8 mouse cellular contexts compared by ENCODE assay signal in the genomic region with DNA sequence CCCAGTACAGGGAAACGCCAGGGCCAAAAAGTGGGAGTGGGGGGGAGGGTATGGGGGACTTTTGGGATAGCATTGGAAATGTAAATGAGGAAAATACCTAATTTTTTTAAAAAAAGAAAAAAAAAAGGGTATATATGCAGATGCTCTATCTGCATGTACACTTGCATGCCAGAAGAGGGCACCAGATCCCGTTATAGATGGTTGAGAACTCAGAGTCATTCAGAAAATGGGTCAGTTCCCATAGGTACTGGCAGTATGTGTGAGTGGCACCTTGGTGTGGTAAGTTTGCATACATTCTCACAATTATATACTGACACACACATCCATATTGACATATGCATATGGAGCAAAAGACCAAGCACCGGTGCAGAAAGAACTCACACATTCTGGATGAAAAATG. TPM values are rescaled to one million over a fixed set of nuclear protein-coding genes. Genes with fewer than 3 reads are reported as not detected.
DNase-seq lines count a peak whose midpoint lies in the region; ATAC-seq and TF ChIP-seq lines count a peak whose summit lies in the region.
"Not testable (repeated sequence)": the region's sequence is repeated elsewhere in the genome, so short reads cannot be mapped to it uniquely, and the experiment has no call there.

No protein-coding gene starts in this region.

- H3K36me3 ChIP-seq in MEL (ENCODE audit: control insufficient read depth in 1 of 2, insufficient read depth in 2 of 2, low read length in 2 of 2) = peaks cover 0 to 11% of the 10 kb centered on the region in 2 experiments; a peak in 2 of 4 replicates
- not testable (repeated sequence) for H3K36me3 ChIP-seq in lung, embryonic 14.5 days (ENCODE audit: insufficient read depth)

- TF ChIP-seq RAD21 in MEL (IDR thresholded peaks at IDR 0.05; ENCODE audit: low read depth, low read length) = peak; percentile 81

- not testable (repeated sequence) for H3K79me2 ChIP-seq in MEL (ENCODE audit: control insufficient read depth, insufficient read depth, low read length, poor library complexity)

- TF ChIP-seq POLR2A in MEL (IDR thresholded peaks at IDR 0.05; ENCODE audit: control insufficient read depth in 1 of 2, insufficient read depth in 1 of 2, low read depth in 1 of 2, low read length in 2 of 2, poor library complexity in 1 of 2); brain, embryonic 14.5 days (IDR thresholded peaks at IDR 0.05; ENCODE audit: borderline replicate concordance, extremely low read depth, insufficient read depth, insufficient read length, poor library complexity, severe bottlenecking): not testable (repeated sequence)

- intact Hi-C loops in heart, postnatal 10 days (cut with DNase I) = not testable (repeated sequence)

- TF ChIP-seq EP300 in MEL (IDR thresholded peaks at IDR 0.05; ENCODE audit: low read depth in 1 of 2, low read length in 2 of 2) = not testable (repeated sequence)

- not testable (repeated sequence) for H3K9ac ChIP-seq in MEL (ENCODE audit: control insufficient read depth, low read depth, low read length, poor library complexity, severe bottlenecking); lung, embryonic 14.5 days

- H3K4me2 ChIP-seq in lung, embryonic 14.5 days = not testable (repeated sequence)

- H3K27me3 ChIP-seq in MEL (ENCODE audit: control insufficient read depth in 1 of 2, insufficient read depth in 2 of 2, low read length in 2 of 2); lung, embryonic 14.5 days (ENCODE audit: insufficient read depth, low read length): not testable (repeated sequence)

- not testable (repeated sequence) for H3K27ac ChIP-seq in MEL (ENCODE audit: control insufficient read depth, low read depth, low read length); lung, embryonic 14.5 days (ENCODE audit: low read depth)

- WGBS in lung, embryonic 14.5 days = 33% methylated on average over 3 of the region's 3 CpGs

- peak; percentile 75 for DNase-seq in MEL (ENCODE audit: low read depth, low spot score)
- DNase-seq in brain, embryonic 14.5 days (ENCODE audit: low read depth) = peak; percentile 72
- DNase-seq in embryo, embryonic 10.5 days (ENCODE audit: low spot score) = peak; percentile 64
- DNase-seq in heart, postnatal 10 days = peak; percentile 52 to 70
- DNase-seq in kidney, postnatal 4 days = peak; percentile 47 to 66
- DNase-seq in lung, embryonic 14.5 days = peak; percentile 72
- peak; percentile 36 for DNase-seq in retina, postnatal 7 days (ENCODE audit: low read depth, low spot score)
- DNase-seq in urinary bladder, postnatal 14 days (ENCODE audit: low spot score) = peak; percentile 31

- TF ChIP-seq CTCF in MEL (IDR thresholded peaks at IDR 0.05 in 2 of 3, conservative IDR thresholded peaks at IDR 0.05 in 1 of 3; ENCODE audit: control insufficient read depth in 1 of 3, insufficient read depth in 1 of 3, low read depth in 2 of 3, low read length in 3 of 3, poor library complexity in 1 of 3, severe bottlenecking in 1 of 3) = peak; percentile 46 to 77 (median 70)
- peak; percentile 56; the same call in 1 of the 2 replicates for TF ChIP-seq CTCF in brain, embryonic 14.5 days (IDR thresholded peaks at IDR 0.05; ENCODE audit: borderline replicate concordance, extremely low read depth, insufficient read depth, insufficient read length)
- peak; percentile 77 for TF ChIP-seq CTCF in lung, embryonic 14.5 days (IDR thresholded peaks at IDR 0.05; ENCODE audit: low read depth)

- H3K4me1 ChIP-seq in MEL (ENCODE audit: control insufficient read depth in 1 of 2, insufficient read depth in 2 of 2, low read length in 2 of 2) = peaks cover 2 to 11% of the 10 kb centered on the region in 2 experiments; a peak in 3 of 4 replicates
- H3K4me1 ChIP-seq in lung, embryonic 14.5 days (ENCODE audit: insufficient read depth) = not testable (repeated sequence)

- not testable (repeated sequence) for H3K4me3 ChIP-seq in MEL (ENCODE audit: control insufficient read depth in 1 of 2, insufficient read depth in 1 of 2, low read depth in 2 of 2, low read length in 2 of 2); lung, embryonic 14.5 days (ENCODE audit: low read depth, low read length)

- ATAC-seq in lung, embryonic 14.5 days (ENCODE audit: insufficient read depth) = not testable (repeated sequence)

- H3K9me3 ChIP-seq in MEL (replicated peaks; ENCODE audit: insufficient read depth, low read length); lung, embryonic 14.5 days (ENCODE audit: low read depth, low read length): not testable (repeated sequence)

TF ChIP-seq in MEL, 35 proteins besides CTCF, POLR2A, EP300 and RAD21:
- peak; percentile 76 for TF ChIP-seq SMC3 (IDR thresholded peaks at IDR 0.05; ENCODE audit: low read depth, low read length)
- peak; percentile 95 for TF ChIP-seq ZNF384 (IDR thresholded peaks at IDR 0.05; ENCODE audit: low read depth, low read length)
- TF ChIP-seq SIN3A (IDR thresholded peaks at IDR 0.05; ENCODE audit: low read length) = peak; percentile 40; the same call in 1 of the 2 replicates
- peak; percentile 85 for TF ChIP-seq ZC3H11A (IDR thresholded peaks at IDR 0.05; ENCODE audit: low read depth, low read length)
TF ChIP-seq in MEL: peak in this region for 4; not testable (repeated sequence) for 31.

RNA-seq across cellular contexts. Expression of gene Snupn, which starts 3.2 kb away (rescaled TPM):
- total RNA-seq in MEL (2012; rRNA removed) = 13.0 and 14.6 TPM in 2 replicates
- 10 to 100 TPM in 1 of 2 experiments, not detected in 1; 14.7 TPM for polyA plus RNA-seq in MEL (2012; ENCODE audit: insufficient read depth in 1 of 2, insufficient read length in 2 of 2, low read depth in 1 of 2, low replicate concordance in 2 of 2, missing spikeins in 1 of 2)
- polyA plus RNA-seq in brain, embryonic 14.5 days (2012; rRNA removed) = 15.2 and 17.6 TPM in 2 replicates
- total RNA-seq in heart, postnatal 10 days (2021) = 1 to 10 TPM; 8.8 to 9.1 TPM
- polyA plus RNA-seq in lung, embryonic 14.5 days (2014; fragmentation: Nextera tagmentation; extraction: Ambion mirVana) = 23.2 and 24.2 TPM in 2 replicates

RNA-seq across cellular contexts. Expression of gene Imp3, which starts 10.2 kb away (rescaled TPM):
- 160 and 183 TPM in 2 replicates for total RNA-seq in MEL (2012; rRNA removed)
- 100 to 1,000 TPM in 1 of 2 experiments, not detected in 1; 154 TPM for polyA plus RNA-seq in MEL (2012; ENCODE audit: insufficient read depth in 1 of 2, insufficient read length in 2 of 2, low read depth in 1 of 2, low replicate concordance in 2 of 2, missing spikeins in 1 of 2)
- 134 and 190 TPM in 2 replicates for polyA plus RNA-seq in brain, embryonic 14.5 days (2012; rRNA removed)
- 10 to 100 TPM; 45.5 to 48.7 TPM for total RNA-seq in heart, postnatal 10 days (2021)
- 69.6 and 75.1 TPM in 2 replicates for polyA plus RNA-seq in lung, embryonic 14.5 days (2014; fragmentation: Nextera tagmentation; extraction: Ambion mirVana)

RNA-seq across cellular contexts. Expression of gene Snx33, which starts 19.3 kb away (rescaled TPM):
- total RNA-seq in MEL (2012; rRNA removed) = 2.2 and 2.3 TPM in 2 replicates
- 1 to 10 TPM in 1 of 2 experiments, not detected in 1; 3.5 TPM for polyA plus RNA-seq in MEL (2012; ENCODE audit: insufficient read depth in 1 of 2, insufficient read length in 2 of 2, low read depth in 1 of 2, low replicate concordance in 2 of 2, missing spikeins in 1 of 2)
- 3.0 and 4.0 TPM in 2 replicates for polyA plus RNA-seq in brain, embryonic 14.5 days (2012; rRNA removed)
- 10 to 100 TPM; 11.5 to 13.1 TPM for total RNA-seq in heart, postnatal 10 days (2021)
- polyA plus RNA-seq in lung, embryonic 14.5 days (2014; fragmentation: Nextera tagmentation; extraction: Ambion mirVana) = 7.8 and 9.5 TPM in 2 replicates

RNA-seq across cellular contexts. Expression of gene Ptpn9, which starts 47.2 kb away (rescaled TPM):
- total RNA-seq in MEL (2012; rRNA removed) = 10.6 and 12.0 TPM in 2 replicates
- polyA plus RNA-seq in MEL (2012; ENCODE audit: insufficient read depth in 1 of 2, insufficient read length in 2 of 2, low read depth in 1 of 2, low replicate concordance in 2 of 2, missing spikeins in 1 of 2) = 10 to 100 TPM in 1 of 2 experiments, not detected in 1; 24.3 TPM
- polyA plus RNA-seq in brain, embryonic 14.5 days (2012; rRNA removed) = 43.9 and 47.6 TPM in 2 replicates
- total RNA-seq in heart, postnatal 10 days (2021) = 10 to 100 TPM; 21.2 to 21.8 TPM
- 39.5 and 40.9 TPM in 2 replicates for polyA plus RNA-seq in lung, embryonic 14.5 days (2014; fragmentation: Nextera tagmentation; extraction: Ambion mirVana)
